Mouse (Mus musculus) erythroblast, embryonic 14.5 days (primary cell): ENCODE results near the gene Efr3b. TPM values are rescaled to one million over a fixed set of nuclear protein-coding genes. Genes with fewer than 3 reads are reported as not detected.

Experiments
- H3K27me3 ChIP-seq: 2 replicates; pipeline ENCODE4 v1.6.1; 2012; ENCODE audit warnings: inconsistent platforms; ENCODE audit not compliant: control insufficient read depth
- H3K36me3 ChIP-seq: 2 replicates; pipeline ENCODE4 v1.6.1; 2012; ENCODE audit warnings: mild to moderate bottlenecking, inconsistent platforms; ENCODE audit not compliant: control insufficient read depth
- H3K4me1 ChIP-seq: 2 replicates; pipeline ENCODE4 v1.6.1; 2012; ENCODE audit warnings: inconsistent platforms; ENCODE audit not compliant: control insufficient read depth
- H3K4me3 ChIP-seq: replicated peaks from 2 replicates; pipeline ENCODE3; 2012; ENCODE audit warnings: moderate library complexity, mild to moderate bottlenecking, inconsistent platforms
- H3K9me3 ChIP-seq: 2 replicates; pipeline ENCODE4 v1.6.1; 2012; ENCODE audit warnings: low read length, inconsistent platforms, mixed read lengths; ENCODE audit not compliant: control insufficient read depth
- GATA1 ChIP-seq: IDR thresholded peaks from 2 replicates; pipeline ENCODE4 v1.6.1; 2012; ENCODE audit warnings: low read length, inconsistent platforms, mixed read lengths
- TAL1 ChIP-seq: IDR thresholded peaks from 3 replicates; pipeline ENCODE4 v1.6.1; 2012; ENCODE audit warnings: low read length, inconsistent platforms, mixed read lengths
- polyA plus RNA-seq: library from polyadenylated mRNA; stranded (reverse); fragments of >175 nt; gene quantifications from 2 replicates; pipeline ENCODE4 v1.2.3, GENCODE M21; 2012

Gene Efr3b
- polyA plus RNA-seq, 1 experiment = not detected

DNA sequence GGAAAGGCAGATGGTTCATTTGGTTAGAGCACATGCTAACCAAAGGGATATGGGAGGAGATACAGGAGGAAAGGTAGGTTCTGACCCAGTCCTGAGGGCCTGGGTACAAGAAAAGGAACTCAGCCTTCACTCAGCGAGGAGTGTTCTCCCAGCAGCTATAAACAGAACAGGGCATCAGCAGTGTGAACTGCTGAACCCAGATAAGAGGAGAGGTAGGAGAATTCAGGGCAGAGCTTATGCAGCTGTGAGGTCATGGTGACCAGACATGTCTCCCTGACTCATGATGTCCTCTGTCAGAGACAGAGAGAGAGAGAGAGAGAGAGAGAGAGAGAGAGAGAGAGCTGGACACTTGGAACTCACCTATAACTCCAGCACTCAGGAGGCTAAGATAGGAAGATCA is 7.3 kb upstream of the Efr3b start:
- H3K27me3 ChIP-seq = peaks cover 8% of the 10 kb centered on the region; the same call in 1 of the 2 replicates
- no peak for TF ChIP-seq TAL1
- no peak for TF ChIP-seq GATA1
- H3K9me3 ChIP-seq = no peaks in the 10 kb centered on the region
- H3K36me3 ChIP-seq = no peaks in the 10 kb centered on the region
- H3K4me3 ChIP-seq = no peak overlapping the region
- no peaks in the 10 kb centered on the region for H3K4me1 ChIP-seq

DNA sequence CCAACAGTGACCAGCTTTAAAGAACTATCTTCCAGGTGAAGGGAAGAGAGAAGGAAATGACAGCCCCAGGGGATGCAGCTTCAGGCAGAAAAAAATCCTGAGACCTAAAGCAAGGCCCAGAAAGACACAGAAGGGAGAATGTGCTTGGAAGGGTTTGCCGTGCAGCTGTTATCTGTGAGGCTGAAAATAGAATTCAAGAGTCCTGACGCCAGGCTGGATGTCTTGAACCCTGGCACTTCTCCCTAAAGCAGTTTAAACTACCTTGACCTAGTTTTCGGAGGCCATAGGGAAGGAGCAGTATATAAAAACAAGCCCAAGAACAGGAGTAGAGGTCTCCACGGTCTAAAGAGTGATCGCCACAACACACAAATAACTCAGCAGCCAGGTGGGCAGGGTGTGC is 3.7 kb upstream of the Efr3b start:
- Histone ChIP-seq H3K4me1 (peaks cover 8% of the 10 kb centered on the region), H3K4me3 (no peak overlapping the region), H3K27me3 (peaks cover 41% of the 10 kb centered on the region), H3K36me3 (no peaks in the 10 kb centered on the region), H3K9me3 (no peaks in the 10 kb centered on the region)
- TF ChIP-seq TAL1 = no peak
- no peak for TF ChIP-seq GATA1

DNA sequence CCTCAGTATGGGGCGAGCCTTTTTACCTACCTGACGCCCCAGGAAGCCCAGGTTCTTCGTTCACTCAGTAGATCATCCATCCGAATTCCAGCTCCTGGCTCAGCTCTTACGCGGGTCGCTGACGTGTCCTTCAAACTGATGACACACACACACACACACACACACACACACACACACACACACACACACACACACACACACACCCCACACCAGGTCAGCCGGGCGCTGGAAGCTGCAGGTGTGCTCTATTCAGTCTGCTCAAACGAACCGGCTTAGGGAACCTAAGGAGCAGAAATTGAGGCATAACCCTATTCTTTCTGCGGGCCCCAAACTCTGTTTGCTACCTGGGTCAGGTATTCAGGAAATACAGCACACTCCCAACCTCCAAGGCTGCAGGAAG is 331 bp upstream of the Efr3b start:
- peaks cover 56% of the 10 kb centered on the region for H3K27me3 ChIP-seq
- H3K4me3 ChIP-seq = peak overlapping the region; percentile 42
- TF ChIP-seq GATA1 (no peak), TAL1 (no peak)

GRCm38 (mm10) chr12:4037511-4037910 is 1.2 kb downstream of the Efr3b start:
- peaks cover 8% of the 10 kb centered on the region for H3K4me1 ChIP-seq
- H3K9me3 ChIP-seq = no peaks in the 10 kb centered on the region
- H3K36me3 ChIP-seq = no peaks in the 10 kb centered on the region
- H3K4me3 ChIP-seq = no peak overlapping the region
- H3K27me3 ChIP-seq = peaks cover 56% of the 10 kb centered on the region
- TF ChIP-seq GATA1 (no peak), TAL1 (no peak)

More for the DNA sequence above, 331 bp upstream of the Efr3b start:
- Histone ChIP-seq H3K9me3 (no peaks in the 10 kb centered on the region), H3K36me3 (no peaks in the 10 kb centered on the region), H3K4me1 (peaks cover 8% of the 10 kb centered on the region)

DNA sequence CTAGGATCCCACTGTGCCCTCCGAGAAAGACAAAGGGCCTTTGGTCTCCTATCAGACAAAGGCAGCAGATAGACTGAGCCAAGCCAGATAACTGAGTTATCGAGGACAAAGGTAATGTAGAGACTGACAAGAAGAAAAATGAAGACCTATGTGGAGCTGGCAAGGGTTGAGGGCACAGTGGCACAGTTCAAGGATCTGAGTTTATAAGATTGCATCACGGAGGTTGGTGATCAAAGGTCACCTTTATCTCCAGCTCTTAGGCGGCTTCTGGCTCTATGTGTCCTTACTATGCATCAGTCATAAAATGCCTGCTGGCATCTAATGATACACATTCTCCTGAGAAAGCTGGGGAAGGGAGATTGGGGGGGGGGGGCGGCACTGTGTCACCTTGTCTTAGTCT is 2.6 kb downstream of the Efr3b start:
- Histone ChIP-seq H3K9me3 (no peaks in the 10 kb centered on the region), H3K27me3 (peaks cover 50% of the 10 kb centered on the region)

DNA sequence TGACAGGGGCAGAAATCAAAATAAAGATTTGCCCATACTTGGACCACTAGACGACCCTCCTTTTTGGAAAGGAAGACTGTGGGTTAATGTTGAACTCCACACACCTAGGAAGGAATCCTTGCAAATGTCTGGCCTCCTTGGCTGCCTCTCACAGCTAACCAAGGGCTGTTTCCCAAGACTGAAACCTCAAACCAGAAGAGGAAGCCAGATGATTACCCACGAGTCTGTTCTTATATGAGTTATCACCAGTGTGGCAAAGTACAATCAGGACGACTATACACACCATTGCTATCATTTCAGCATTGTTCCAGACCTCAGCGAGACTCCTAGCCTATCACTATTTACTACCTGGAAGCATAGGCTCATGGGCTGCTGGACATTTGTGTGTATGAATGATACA is 9.7 kb downstream of the Efr3b start:
- no peaks in the 10 kb centered on the region for H3K9me3 ChIP-seq
- TF ChIP-seq TAL1 = no peak
- no peak for TF ChIP-seq GATA1
- H3K27me3 ChIP-seq = no peaks in the 10 kb centered on the region
- H3K4me1 ChIP-seq = no peaks in the 10 kb centered on the region
- no peak overlapping the region for H3K4me3 ChIP-seq
- H3K36me3 ChIP-seq = no peaks in the 10 kb centered on the region

More for the DNA sequence above, 2.6 kb downstream of the Efr3b start:
- no peak overlapping the region for H3K4me3 ChIP-seq
- peaks cover 8% of the 10 kb centered on the region for H3K4me1 ChIP-seq
- H3K36me3 ChIP-seq = no peaks in the 10 kb centered on the region
- no peak for TF ChIP-seq GATA1

GRCm38 (mm10) chr12:4028516-4028915 is 10.2 kb downstream of the Efr3b start:
- Histone ChIP-seq H3K4me3 (no peak overlapping the region), H3K36me3 (no peaks in the 10 kb centered on the region), H3K9me3 (no peaks in the 10 kb centered on the region), H3K4me1 (no peaks in the 10 kb centered on the region), H3K27me3 (no peaks in the 10 kb centered on the region)
- TF ChIP-seq TAL1 (no peak), GATA1 (no peak)

DNA sequence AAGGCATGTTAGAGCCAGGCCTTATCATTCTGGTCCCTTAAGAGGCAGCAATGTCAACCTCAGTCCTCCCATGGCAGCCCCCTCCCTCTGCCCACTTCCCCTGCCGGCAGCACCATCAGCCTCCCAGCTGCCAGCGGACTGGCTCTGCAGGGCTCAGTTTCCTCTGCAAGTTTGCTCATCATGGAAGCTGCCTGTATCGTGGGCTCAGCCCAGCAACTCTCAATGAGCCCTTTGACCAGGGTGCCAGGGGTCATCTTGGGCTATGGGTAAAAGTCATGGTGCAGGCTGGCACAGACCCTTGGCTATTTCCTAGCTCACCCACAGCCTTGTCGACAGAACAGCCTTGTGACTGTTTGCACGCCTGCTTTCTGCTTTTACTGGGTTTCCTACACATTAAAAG is 14.4 kb downstream of the Efr3b start:
- TF ChIP-seq GATA1 (no peak), TAL1 (no peak)
- Histone ChIP-seq H3K4me1 (no peaks in the 10 kb centered on the region), H3K4me3 (no peak overlapping the region), H3K36me3 (no peaks in the 10 kb centered on the region), H3K9me3 (no peaks in the 10 kb centered on the region), H3K27me3 (no peaks in the 10 kb centered on the region)

DNA sequence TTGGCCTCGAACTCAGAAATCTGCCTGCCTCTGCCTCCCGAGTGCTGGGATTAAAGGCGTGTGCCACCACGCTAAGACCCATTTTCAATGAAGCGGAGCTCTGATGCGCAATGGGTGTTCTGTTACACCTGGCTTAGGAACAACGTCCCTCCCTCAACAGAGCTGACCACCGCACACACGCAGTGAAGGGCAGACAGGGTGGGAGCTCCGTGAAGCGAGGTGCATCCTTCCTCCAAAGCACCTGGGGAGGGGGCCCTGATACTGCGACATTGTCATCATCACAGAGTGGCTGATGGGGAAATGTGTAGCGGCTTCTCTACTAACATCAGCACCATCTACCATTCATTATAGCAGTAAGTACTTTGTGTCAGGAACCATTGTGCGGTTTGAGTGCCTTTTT is 15.2 kb downstream of the Efr3b start:
- no peaks in the 10 kb centered on the region for H3K9me3 ChIP-seq
- no peaks in the 10 kb centered on the region for H3K4me1 ChIP-seq
- TF ChIP-seq TAL1 (no peak), GATA1 (no peak)
- no peak overlapping the region for H3K4me3 ChIP-seq
- no peaks in the 10 kb centered on the region for H3K27me3 ChIP-seq
- no peaks in the 10 kb centered on the region for H3K36me3 ChIP-seq

GRCm38 (mm10) chr12:4022845-4023244 is 15.9 kb downstream of the Efr3b start:
- TF ChIP-seq GATA1 = no peak
- TF ChIP-seq TAL1 = no peak
- Histone ChIP-seq H3K4me1 (no peaks in the 10 kb centered on the region), H3K9me3 (no peaks in the 10 kb centered on the region), H3K36me3 (no peaks in the 10 kb centered on the region), H3K4me3 (no peak overlapping the region), H3K27me3 (no peaks in the 10 kb centered on the region)
